Mouse (Mus musculus): ENCODE measurements around the gene Rims1.

Rims1 gene

GRCm38 (mm10) chr1:22695046-22695445 is 110.7 kb downstream of the Rims1 start:
- no peak for DNase-seq (ENCODE audit: low spot score)

GRCm38 (mm10) chr1:22694514-22694913 is 111.3 kb downstream of the Rims1 start:
- no peak for DNase-seq (ENCODE audit: low spot score)

GRCm38 (mm10) chr1:22683455-22683854 is 122.3 kb downstream of the Rims1 start:
- no peak for DNase-seq (ENCODE audit: low spot score)

GRCm38 (mm10) chr1:22664196-22664595 is 141.6 kb downstream of the Rims1 start:
- no peak for DNase-seq (ENCODE audit: low spot score)

- no peak for DNase-seq (ENCODE audit: low spot score)
These were observed 144.0 kb downstream of the Rims1 start for GRCm38 (mm10) chr1:22661825-22662224.

GRCm38 (mm10) chr1:22655983-22656382 is 149.8 kb downstream of the Rims1 start:
- no peak for DNase-seq (ENCODE audit: low spot score)

GRCm38 (mm10) chr1:22654903-22655302 is 150.9 kb downstream of the Rims1 start:
- DNase-seq (ENCODE audit: low spot score), result no peak

GRCm38 (mm10) chr1:22650588-22650987 is 155.2 kb downstream of the Rims1 start:
- no peak for DNase-seq (ENCODE audit: low spot score)

- DNase-seq (ENCODE audit: low spot score), result no peak
These were observed 156.4 kb downstream of the Rims1 start for GRCm38 (mm10) chr1:22649432-22649831.

GRCm38 (mm10) chr1:22645257-22645656 is 160.5 kb downstream of the Rims1 start:
- no peak for DNase-seq (ENCODE audit: low spot score)

- no peak for DNase-seq (ENCODE audit: low spot score)
These were observed 165.2 kb downstream of the Rims1 start for GRCm38 (mm10) chr1:22640568-22640967.

- no peak for DNase-seq (ENCODE audit: low spot score)
These were observed 166.1 kb downstream of the Rims1 start for GRCm38 (mm10) chr1:22639702-22640101.

GRCm38 (mm10) chr1:22633871-22634270 is 171.9 kb downstream of the Rims1 start:
- DNase-seq (ENCODE audit: low spot score), result no peak

GRCm38 (mm10) chr1:22632551-22632950 is 173.2 kb downstream of the Rims1 start:
- no peak for DNase-seq (ENCODE audit: low spot score)

GRCm38 (mm10) chr1:22631991-22632390 is 173.8 kb downstream of the Rims1 start:
- DNase-seq (ENCODE audit: low spot score), result no peak

GRCm38 (mm10) chr1:22629011-22629410 is 176.8 kb downstream of the Rims1 start:
- no peak for DNase-seq (ENCODE audit: low spot score)

- no peak for DNase-seq (ENCODE audit: low spot score)
These were observed 178.8 kb downstream of the Rims1 start for GRCm38 (mm10) chr1:22627013-22627412.

GRCm38 (mm10) chr1:22626295-22626694 is 179.5 kb downstream of the Rims1 start:
- DNase-seq (ENCODE audit: low spot score), result no peak

- no peak for DNase-seq (ENCODE audit: low spot score)
These were observed 185.0 kb downstream of the Rims1 start for GRCm38 (mm10) chr1:22620827-22621226.

GRCm38 (mm10) chr1:22615601-22616000 is 190.2 kb downstream of the Rims1 start:
- no peak for DNase-seq (ENCODE audit: low spot score)

- no peak for DNase-seq (ENCODE audit: low spot score)
These were observed 192.2 kb downstream of the Rims1 start for GRCm38 (mm10) chr1:22613609-22614008.

GRCm38 (mm10) chr1:22604329-22605044 is 201.3 kb downstream of the Rims1 start:
- DNase-seq (ENCODE audit: low spot score), result no peak

GRCm38 (mm10) chr1:22596197-22596596 is 209.6 kb downstream of the Rims1 start:
- DNase-seq (ENCODE audit: low spot score), result no peak

- DNase-seq (ENCODE audit: low spot score), result no peak
These were observed 211.0 kb downstream of the Rims1 start for GRCm38 (mm10) chr1:22594841-22595240.
